Mouse (Mus musculus): Measurements from ENCODE around the gene Fbxo9.

Gene Fbxo9

DNA sequence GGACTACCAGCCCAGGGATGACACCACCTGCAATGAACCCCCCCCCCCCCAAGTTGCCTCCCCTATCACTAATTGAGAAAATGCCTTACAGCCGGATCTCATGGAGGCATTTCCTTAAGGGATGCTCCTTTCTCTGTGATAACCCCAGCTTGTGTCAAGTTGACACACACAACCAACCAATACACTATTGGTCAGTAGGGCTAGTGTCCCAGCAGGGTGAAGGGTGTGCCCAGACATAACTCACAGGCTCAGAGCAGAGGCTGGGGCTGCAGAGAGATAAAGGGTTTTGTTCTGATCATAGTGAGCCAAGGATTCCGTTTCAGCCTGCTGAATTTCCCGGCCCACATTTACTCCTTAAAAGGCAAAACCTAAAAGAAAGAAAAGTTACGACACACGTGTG is 38.4 kb downstream of the Fbxo9 start:
- no peak for DNase-seq (ENCODE audit: low read depth)

DNA sequence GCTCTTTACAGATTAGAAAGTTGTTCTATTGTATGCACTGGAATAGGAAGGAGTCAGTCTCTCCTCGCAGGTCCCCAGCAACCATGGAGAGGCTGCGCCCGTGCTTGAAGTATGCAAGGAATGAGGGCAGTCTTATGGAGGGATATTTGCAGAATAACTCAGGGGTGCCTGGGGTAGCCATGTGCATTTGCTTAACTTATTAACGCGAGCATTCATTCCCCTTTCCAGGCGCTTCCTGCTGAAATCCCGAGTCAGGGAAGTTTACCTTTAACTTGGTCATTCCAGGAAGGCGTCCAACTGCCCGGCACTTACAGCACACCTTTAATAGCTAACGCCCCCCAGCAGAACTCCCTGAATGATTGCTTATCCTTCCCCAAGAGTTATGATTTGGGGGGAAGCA is 44.7 kb downstream of the Fbxo9 start:
- no peak for DNase-seq (ENCODE audit: low read depth)

DNA sequence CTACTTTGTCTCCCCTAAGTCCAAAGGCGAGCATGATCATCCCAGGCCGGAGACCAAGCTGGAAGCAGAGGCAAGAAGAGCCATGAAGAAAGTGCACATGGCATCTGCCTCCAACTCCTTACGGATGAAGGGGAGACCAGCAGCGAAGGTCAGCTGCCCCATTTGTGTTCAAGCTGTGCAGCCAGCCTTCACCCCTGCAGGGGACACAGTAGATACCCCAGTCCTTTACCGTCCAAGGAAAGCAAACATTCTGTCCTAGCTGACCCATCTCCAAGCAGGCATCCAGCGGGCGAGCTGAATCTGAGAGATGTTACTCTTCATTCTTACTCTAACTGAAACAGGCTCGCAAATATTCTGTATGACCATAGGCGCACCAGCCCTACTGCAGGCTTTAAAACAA is 46.5 kb downstream of the Fbxo9 start:
- no peak for DNase-seq (ENCODE audit: low read depth)

DNA sequence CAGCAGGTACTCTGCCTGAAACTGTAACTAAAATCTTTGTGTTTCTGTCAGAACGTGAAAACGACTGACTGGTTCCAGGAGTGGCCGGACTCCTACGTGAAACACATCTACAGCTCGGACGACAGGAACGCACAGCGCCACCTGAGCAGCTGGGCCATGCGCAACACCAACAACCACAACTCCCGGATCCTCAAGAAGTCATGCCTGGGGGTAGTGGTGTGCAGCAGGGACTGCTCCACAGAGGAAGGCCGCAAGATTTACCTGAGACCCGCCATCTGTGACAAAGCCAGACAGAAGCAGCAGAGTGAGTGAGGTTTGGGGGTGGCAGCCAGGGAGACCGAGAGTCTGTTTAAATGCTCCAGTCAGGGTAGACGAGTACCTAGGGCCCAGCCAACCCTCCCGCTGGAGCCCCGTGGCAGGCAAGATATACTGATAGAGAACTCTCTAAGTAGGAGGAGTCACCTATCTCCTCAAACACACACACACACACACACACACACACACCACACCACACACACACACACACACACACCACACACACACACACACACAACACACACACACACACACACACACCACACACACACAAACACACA is 49.2 kb downstream of the Fbxo9 start:
- DNase-seq (ENCODE audit: low read depth): no peak

DNA sequence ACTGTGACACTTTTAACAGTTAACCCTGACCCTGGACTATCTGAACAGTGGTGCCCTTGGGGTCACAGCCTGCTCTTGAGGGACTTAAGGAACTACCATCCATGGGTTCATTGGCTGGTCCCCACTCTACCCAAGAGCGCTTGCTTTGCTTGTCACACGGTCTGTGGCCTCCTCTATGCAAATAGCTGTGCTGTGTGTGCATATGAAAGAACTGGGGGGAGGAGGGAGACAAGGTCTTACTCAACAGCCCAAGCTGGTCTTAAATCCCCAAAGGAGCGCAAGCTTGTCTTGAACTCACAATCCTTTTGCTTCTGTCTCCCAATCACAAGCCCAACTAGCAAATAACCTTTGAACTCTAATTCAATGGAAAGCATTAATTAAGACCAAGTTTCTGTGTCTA is 54.6 kb downstream of the Fbxo9 start:
- DNase-seq (ENCODE audit: low read depth): no peak

DNA sequence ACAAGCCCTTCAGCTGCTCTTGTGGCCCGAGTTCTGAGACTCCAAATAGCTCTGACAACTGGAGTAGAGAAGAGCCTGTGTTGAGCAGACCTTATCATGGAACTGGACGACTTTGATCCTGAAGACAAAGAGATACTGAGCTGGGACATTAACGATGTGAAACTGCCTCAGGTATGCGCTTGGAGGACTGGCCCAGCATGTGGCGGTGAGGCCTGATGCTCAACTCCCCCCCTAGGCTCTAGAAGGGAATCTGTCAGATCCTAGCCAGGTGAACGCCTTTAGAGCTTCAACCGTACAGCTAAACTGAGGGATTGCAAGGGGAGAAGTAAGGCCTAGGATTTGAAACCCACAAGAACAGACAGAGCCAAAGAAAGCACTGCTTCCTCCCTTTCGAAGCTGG is 55.0 kb downstream of the Fbxo9 start:
- DNase-seq (ENCODE audit: low read depth): no peak

DNA sequence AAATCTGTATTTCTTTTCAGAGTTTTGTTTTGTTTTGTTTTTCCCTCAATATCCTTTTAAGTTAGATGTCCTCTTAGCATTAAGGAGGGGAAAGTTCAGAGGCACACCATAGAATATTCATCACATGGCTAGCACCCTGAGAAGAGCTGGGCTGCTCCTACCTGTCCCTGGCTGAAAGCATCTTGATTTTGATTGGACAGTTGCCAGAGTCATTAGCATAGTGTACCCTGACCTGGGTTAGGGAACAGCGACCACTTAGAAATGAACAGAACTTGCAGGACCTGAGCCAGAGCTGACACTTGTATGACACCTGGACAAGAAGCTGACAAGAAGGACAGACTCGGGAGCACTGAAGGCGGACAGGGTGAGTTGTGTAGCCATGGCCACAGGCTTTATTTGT is 57.2 kb downstream of the Fbxo9 start, which contains the start of gene Gcm1:
Gene Gcm1 (plus strand): TSS at position 248 of the 400 bp plus-strand sequence.
- no peak for DNase-seq (ENCODE audit: low read depth)

DNA sequence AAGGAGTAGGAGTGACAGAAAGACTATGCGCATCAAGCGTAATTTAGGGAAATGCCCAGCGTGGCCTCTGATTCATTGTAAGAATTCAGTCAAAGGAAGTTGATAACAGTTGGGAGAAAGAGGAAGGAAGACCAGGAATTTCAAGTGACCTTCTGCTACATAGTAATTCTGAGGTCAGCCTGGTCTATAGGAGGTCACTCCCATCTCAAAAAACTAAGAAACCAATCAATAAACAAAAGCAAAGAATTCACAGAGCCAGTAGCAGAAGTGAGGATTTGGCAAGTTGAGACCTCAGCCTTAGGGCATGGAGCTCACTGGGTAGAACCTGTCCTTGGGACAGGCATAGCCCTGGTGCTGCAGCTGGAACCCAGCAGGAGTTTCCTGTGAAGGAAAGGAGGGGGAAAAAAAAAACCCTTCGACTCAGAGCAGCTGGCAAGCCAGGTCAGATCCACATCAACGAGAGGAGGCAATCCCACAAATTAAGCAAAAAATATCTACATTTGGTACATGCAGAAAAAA is 58.4 kb downstream of the Fbxo9 start:
- no peak for DNase-seq (ENCODE audit: low read depth)

DNA sequence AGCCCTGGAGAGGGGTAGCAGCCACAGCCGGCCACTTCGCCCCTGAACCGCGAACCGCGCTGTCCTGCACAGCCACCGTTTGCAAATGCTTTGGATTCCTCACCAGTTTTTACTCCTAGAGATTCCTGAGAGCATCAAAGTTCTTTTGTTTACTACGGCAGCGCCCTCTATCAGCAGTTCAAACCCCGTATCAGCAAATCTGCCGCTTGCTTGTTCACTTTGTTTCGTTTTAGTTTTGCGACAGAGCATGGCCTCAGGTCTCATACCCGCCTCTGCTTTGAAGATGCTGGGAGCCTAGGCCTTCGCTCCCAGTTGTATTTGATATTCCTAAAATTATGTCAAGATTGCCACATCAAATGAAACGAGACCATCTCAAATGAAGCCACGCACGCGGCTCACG is 62.1 kb downstream of the Fbxo9 start:
- no peak for DNase-seq (ENCODE audit: low read depth)

DNA sequence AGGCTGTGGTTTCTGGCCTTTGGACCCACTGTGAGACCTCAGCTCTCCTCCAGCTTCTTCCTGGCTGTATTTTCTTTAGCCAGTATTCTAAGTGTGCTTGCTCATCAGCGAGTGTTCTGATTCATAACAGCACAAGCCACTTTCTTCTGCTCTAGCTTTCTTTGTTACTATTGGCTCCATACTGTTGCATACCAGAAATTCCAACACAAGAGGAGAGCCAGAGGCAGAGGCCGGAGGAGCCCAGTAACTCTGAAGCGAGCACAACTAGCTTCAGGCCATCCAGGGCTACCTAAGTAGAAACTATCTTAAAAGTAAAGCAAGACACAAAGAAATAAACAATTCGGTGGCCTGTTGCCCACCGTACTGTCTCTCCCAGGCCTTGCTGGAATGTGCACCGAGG is 63.7 kb downstream of the Fbxo9 start:
- DNase-seq (ENCODE audit: low read depth): no peak

DNA sequence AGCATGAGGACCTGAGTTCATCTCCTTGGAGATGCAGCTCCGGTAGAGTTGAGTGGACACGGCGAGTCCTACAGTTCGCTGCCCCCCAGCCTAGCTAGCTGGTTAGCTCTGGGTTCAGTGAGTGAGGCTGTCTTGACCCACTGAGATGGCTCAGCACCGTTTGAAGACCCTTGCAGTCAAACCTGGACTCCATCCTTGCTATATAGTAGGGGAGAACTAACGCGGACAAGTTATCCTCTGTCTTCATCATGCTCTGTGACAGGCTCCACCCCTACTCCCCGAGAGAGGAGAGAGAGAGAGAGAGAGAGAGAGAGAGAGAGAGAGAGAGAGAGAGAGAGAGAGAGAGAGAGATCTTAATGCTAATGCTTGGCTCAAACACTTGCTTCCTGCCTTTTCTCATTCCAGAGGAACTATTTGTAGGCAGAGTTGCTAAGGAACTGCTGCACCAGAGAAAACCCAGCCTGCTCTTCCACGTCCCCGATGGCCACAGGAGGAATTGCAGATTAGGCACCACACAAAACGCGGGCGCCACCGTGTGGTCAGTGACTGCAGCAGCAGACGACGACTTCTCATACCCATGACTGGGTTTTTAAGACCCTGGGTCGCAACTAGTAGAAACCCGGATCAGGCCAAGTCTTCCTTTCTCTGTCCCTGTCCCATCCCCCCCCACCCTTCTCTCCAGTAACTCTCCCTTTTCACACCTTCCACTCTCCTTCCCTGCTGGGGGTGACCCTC is 69.9 kb downstream of the Fbxo9 start:
- DNase-seq (ENCODE audit: low read depth): peak; percentile 84

DNA sequence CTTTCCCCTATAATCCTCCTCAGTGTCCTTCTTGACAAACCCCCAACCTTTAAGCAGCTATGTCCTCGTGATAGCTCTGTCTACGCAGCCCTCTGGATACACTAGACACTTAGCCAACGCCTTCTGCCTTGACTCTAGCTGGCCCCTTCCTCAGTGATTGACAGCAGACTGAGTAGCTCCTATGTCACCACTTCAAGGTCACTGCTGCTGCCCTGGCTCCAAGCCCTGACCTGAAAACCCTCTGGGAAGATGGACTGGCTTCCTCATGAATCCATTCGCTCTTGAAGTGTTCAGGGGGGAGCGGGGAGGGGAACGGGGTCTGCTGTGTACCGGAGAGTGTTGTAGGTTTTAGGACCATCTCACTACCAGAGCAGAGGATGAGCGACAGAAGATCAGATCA is 73.0 kb downstream of the Fbxo9 start:
- no peak for DNase-seq (ENCODE audit: low read depth)

DNA sequence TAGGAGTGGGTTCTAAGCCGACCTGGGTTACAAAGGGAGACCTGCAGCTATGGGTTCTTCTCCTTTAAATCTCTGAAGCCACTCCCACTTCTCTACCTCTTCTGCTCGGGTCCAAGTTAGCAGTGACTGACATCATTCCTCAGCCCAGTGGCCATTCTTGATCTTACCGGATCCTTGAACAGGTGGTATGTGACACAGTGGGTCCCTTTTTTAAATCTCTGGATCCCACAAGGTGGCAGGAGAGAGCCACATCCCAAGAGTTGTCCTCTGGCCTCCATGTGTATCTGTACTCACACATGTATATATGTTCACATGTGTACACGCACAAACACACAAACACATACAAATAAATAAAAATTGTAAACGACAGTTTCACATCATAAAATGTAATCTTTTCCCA is 73.6 kb downstream of the Fbxo9 start:
- peak; percentile 34 for DNase-seq (ENCODE audit: low read depth)

DNA sequence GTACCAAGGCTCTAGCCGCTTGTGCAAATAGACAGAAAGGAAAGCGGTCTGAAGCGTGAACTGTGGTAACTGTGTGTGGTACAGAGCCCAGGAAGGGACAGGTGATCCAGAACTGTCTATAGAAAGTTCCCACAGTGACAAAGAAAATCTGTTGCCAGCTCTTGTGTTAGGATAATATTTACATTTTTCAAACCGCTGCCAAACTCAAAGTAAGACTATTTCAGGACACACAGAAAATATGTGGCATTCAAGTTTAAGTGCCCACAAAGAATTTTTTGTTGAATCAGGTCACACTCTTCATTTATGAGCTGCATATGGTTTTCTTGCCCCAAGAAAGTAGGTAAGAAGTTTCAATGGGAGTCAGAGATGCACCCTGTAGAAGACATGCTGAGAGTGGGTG is 75.9 kb downstream of the Fbxo9 start:
- no peak for DNase-seq (ENCODE audit: low read depth)
